Mouse (Mus musculus) brain, embryonic 18.5 days (tissue): Measurements from ENCODE around the gene Enox2.

Experiments used
- DNase-seq: peaks from one replicate; pipeline ENCODE4 v3.0.0-alpha.2; 2012; ENCODE audit warnings: low read depth, low spot score

Gene Enox2

GRCm38 (mm10) chrX:49002892-49003291 is 285.2 kb downstream of the Enox2 start:
- no peak for DNase-seq

GRCm38 (mm10) chrX:48985653-48986052 is 302.4 kb downstream of the Enox2 start:
- DNase-seq = no peak

GRCm38 (mm10) chrX:48984451-48984850 is 303.6 kb downstream of the Enox2 start:
- no peak for DNase-seq
